Mouse (Mus musculus): ENCODE results near the gene Lin7b. TPM values are rescaled to one million over a fixed set of nuclear protein-coding genes. Genes with fewer than 3 reads are reported as not detected.

Gene Lin7b
- polyA plus RNA-seq, 1 experiment from 2014 or later, result 1.8 TPM

DNA sequence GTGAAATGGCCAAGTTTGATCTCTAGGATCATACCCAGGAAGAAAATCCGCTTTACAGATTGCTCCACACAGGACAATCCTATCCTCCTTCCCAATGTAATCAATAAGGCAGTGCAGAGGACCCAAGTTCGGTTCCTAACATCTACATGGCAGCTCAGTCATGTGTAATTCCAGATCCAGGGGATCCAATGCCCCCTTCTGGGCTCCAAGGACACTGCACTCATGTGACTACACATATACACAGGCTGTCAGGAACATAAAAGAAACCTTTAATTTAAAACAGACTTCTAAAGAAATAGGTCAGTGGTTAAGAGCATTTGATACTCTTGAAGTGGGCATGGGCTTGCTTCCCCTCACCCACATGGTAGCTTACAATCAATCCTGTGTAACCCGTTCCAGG lies 15.7 kb upstream of the Lin7b start:
- Histone ChIP-seq H3K9ac (replicated peaks) (no peak overlapping the region), H3K4me2 (no peak overlapping the region), H3K27ac (no peak overlapping the region), H3K4me1 (replicated peaks) (no peaks in the 10 kb centered on the region), H3K36me3 (peaks cover 99% of the 10 kb centered on the region), H3K27me3 (no peaks in the 10 kb centered on the region), H3K9me3 (no peaks in the 10 kb centered on the region), H3K4me3 (replicated peaks) (no peak overlapping the region)
- 82% methylated on average over 3 of the region's 3 CpGs for WGBS
- ATAC-seq (ENCODE audit: insufficient number of reproducible peaks, insufficient read depth, low FRiP score, low TSS enrichment, low read depth), result no peak

GRCm38 (mm10) chr7:45376057-45376456 lies 5.7 kb upstream of the Lin7b start:
- H3K9me3 ChIP-seq, result no peaks in the 10 kb centered on the region
- no peak for ATAC-seq (ENCODE audit: insufficient number of reproducible peaks, insufficient read depth, low FRiP score, low TSS enrichment, low read depth)
- peaks cover under 1% of the 10 kb centered on the region; the same call in 1 of the 2 replicates for H3K4me1 ChIP-seq (replicated peaks)
- H3K27ac ChIP-seq, result no peak overlapping the region
- H3K9ac ChIP-seq (replicated peaks), result no peak overlapping the region
- peaks cover 87% of the 10 kb centered on the region for H3K36me3 ChIP-seq
- 79% methylated on average over 1 of the region's 1 CpGs for WGBS
- H3K4me2 ChIP-seq, result no peak overlapping the region
- H3K4me3 ChIP-seq (replicated peaks), result no peak overlapping the region
- H3K27me3 ChIP-seq, result no peaks in the 10 kb centered on the region

GRCm38 (mm10) chr7:45374620-45375019 lies 4.2 kb upstream of the Lin7b start:
- Histone ChIP-seq H3K27ac (no peak overlapping the region), H3K4me2 (no peak overlapping the region), H3K9me3 (no peaks in the 10 kb centered on the region), H3K4me1 (replicated peaks) (peaks cover 12% of the 10 kb centered on the region), H3K4me3 (replicated peaks) (no peak overlapping the region), H3K27me3 (peaks cover 12% of the 10 kb centered on the region), H3K36me3 (peaks cover 73% of the 10 kb centered on the region), H3K9ac (replicated peaks) (no peak overlapping the region)
- WGBS, result 95% methylated on average over 8 of the region's 8 CpGs
- ATAC-seq (ENCODE audit: insufficient number of reproducible peaks, insufficient read depth, low FRiP score, low TSS enrichment, low read depth), result no peak

DNA sequence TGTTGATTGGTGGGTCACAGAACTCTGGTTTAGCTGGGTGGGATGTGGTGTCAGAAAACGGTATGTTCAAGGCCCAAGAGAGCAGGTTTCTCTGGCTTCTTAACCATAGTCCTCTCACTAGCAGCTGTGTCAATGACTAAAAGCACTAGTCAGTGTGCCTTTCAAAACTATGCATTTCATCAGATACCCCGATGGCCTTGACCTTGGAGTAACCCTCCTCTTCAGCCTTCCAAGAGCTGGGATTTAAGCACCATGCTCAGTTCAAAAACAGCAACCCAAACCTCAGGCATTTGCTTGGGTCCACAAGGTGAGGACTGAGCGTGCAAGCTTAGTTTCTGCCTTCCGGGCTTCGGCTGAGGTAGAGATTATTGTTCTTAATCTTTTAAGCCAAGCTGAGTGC lies 2.0 kb upstream of the Lin7b start:
- no peak overlapping the region for H3K9ac ChIP-seq (replicated peaks)
- 84% methylated on average over 5 of the region's 5 CpGs for WGBS
- no peak overlapping the region for H3K4me3 ChIP-seq (replicated peaks)
- peaks cover 31% of the 10 kb centered on the region for H3K27me3 ChIP-seq
- peaks cover 18% of the 10 kb centered on the region for H3K4me1 ChIP-seq (replicated peaks)
- H3K27ac ChIP-seq, result no peak overlapping the region
- H3K4me2 ChIP-seq, result no peak overlapping the region
- no peaks in the 10 kb centered on the region for H3K9me3 ChIP-seq
- ATAC-seq (ENCODE audit: insufficient number of reproducible peaks, insufficient read depth, low FRiP score, low TSS enrichment, low read depth), result no peak
- H3K36me3 ChIP-seq, result peaks cover 51% of the 10 kb centered on the region

- Histone ChIP-seq H3K4me2 (peak overlapping the region; percentile 86), H3K9me3 (no peaks in the 10 kb centered on the region), H3K27ac (no peak overlapping the region), H3K4me3 (replicated peaks) (peak overlapping the region; percentile 53), H3K36me3 (peaks cover 28% of the 10 kb centered on the region), H3K4me1 (replicated peaks) (peaks cover 27% of the 10 kb centered on the region), H3K9ac (replicated peaks) (peak overlapping the region; percentile 48), H3K27me3 (peaks cover 47% of the 10 kb centered on the region)
- 0 out of 2 replicates have a peak, but pooled peaks have one; percentile 2 for ATAC-seq (ENCODE audit: insufficient number of reproducible peaks, insufficient read depth, low FRiP score, low TSS enrichment, low read depth)
- WGBS, result 7% methylated on average over 52 of the region's 52 CpGs
These were observed 428 bp downstream of the Lin7b start for GRCm38 (mm10) chr7:45369836-45370474.

DNA sequence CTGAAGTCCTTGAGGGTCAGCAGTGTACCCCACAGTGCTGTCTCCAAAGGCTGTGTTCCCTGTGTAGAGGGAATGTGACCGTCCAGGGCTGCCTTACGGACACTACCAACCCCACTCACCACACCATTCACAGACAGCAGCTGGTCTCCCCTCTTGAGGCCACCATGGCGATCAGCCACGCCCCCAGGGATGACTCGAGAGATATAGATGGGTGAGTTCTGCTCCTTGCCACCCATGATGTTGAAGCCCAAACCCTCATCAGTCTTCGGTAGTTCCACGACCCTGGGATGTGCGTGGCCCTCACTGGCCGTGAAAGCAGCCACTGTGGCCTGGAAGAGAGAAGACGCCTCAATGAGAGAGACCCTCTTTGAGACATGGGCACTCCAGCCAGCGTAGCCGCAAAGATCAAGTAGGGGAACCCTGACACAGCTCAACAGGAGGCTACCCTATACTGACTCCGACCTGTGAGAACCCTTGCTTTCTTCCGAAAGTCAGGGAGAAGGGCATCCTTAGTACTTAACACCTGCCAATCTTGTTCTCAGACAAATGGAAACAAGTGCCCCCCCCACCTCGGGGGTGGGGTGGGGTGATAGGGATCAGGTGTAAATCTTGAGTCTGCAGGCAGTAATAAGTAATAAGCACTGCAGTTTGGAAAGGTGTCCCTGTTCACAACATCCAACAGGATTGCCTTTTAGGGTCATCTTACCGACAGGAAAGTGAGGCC lies 1.2 kb downstream of the Lin7b start:
- 72% methylated on average over 16 of the region's 16 CpGs for WGBS
- Histone ChIP-seq H3K27me3 (peaks cover 54% of the 10 kb centered on the region), H3K4me1 (replicated peaks) (peaks cover 27% of the 10 kb centered on the region), H3K36me3 (peaks cover 22% of the 10 kb centered on the region), H3K9me3 (no peaks in the 10 kb centered on the region), H3K27ac (no peak overlapping the region), H3K4me2 (no peak overlapping the region), H3K9ac (replicated peaks) (no peak overlapping the region), H3K4me3 (replicated peaks) (peak overlapping the region; percentile 53)
- ATAC-seq (ENCODE audit: insufficient number of reproducible peaks, insufficient read depth, low FRiP score, low TSS enrichment, low read depth), result no peak

- H3K27ac ChIP-seq, result no peak overlapping the region
- H3K9ac ChIP-seq (replicated peaks), result no peak overlapping the region
- peaks cover 64% of the 10 kb centered on the region for H3K27me3 ChIP-seq
- 79% methylated on average over 15 of the region's 15 CpGs for WGBS
- H3K4me3 ChIP-seq (replicated peaks), result peak overlapping the region; percentile 66; the same call in 1 of the 2 replicates
- H3K9me3 ChIP-seq, result no peaks in the 10 kb centered on the region
- ATAC-seq (ENCODE audit: insufficient number of reproducible peaks, insufficient read depth, low FRiP score, low TSS enrichment, low read depth), result no peak
- peaks cover 27% of the 10 kb centered on the region for H3K4me1 ChIP-seq (replicated peaks)
- H3K36me3 ChIP-seq, result peaks cover 12% of the 10 kb centered on the region
- H3K4me2 ChIP-seq, result peak overlapping the region; percentile 95
These were observed 2.2 kb downstream of the Lin7b start for GRCm38 (mm10) chr7:45368178-45368577.

DNA sequence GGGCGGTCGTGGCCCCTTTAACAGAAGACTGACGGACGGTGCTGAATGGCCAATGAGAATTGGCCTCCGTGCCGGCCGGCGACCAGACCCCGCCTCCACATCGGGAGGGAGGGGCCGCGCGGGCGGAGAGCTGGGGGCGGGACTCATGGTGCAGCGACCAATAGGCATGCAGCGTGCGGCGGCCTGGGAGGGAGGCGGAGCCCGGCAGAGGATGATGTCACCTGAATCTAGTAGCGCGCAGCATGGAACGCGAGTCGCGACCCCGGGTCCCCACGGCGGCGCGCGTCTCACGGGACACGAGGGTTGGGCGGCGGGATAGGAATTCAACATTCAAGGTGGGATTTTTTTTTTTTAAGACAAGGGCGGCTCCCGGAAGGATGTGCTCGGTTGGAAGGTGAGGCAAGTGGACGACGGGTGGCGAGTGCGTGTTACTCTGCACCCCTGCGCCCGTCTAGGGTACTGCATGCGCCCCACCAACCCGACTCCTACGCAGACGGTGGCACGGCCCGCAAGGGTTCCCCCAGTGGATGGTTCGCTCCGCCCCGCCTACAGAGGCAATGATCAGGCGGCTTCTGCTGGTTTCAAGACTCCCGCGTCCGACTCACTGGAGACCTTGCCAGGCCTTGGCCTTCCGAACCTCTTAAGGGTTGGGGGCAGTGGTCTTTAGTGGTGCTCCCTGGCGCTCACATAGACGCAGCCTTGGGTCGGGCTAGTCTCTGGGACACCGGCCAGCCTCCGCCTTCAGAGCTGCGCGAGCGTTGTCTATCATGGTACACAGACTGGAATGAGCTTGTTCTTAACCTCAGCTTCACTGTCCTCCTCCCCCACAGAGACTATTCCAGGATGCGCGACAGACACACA lies 3.1 kb downstream of the Lin7b start:
- 2% methylated on average over 69 of the region's 70 CpGs for whole genome bisulfite sequencing
- peak overlapping the region; percentile 66 for H3K4me3 ChIP-seq (replicated peaks)
- H3K36me3 ChIP-seq, result peaks cover 3% of the 10 kb centered on the region; the same call in 1 of the 2 replicates
- H3K4me1 ChIP-seq (replicated peaks), result peaks cover 30% of the 10 kb centered on the region
- H3K27ac ChIP-seq, result no peak overlapping the region
- peaks cover 73% of the 10 kb centered on the region for H3K27me3 ChIP-seq
- H3K4me2 ChIP-seq, result peak overlapping the region; percentile 95
- ATAC-seq (ENCODE audit: insufficient number of reproducible peaks, insufficient read depth, low FRiP score, low TSS enrichment, low read depth), result peak; percentile 75
- H3K9me3 ChIP-seq, result no peaks in the 10 kb centered on the region
- H3K9ac ChIP-seq (replicated peaks), result peak overlapping the region; percentile 74

GRCm38 (mm10) chr7:45366652-45367019 lies 3.7 kb downstream of the Lin7b start, which contains the start of gene Ppfia3:
Gene Ppfia3 (minus strand): TSS chr7:45367019.
- Histone ChIP-seq H3K27ac (no peak within 1 kb of the TSS), H3K4me2 (peak within 1 kb of the TSS; percentile 95), H3K9ac (replicated peaks) (peak within 1 kb of the TSS; percentile 74), H3K27me3 (peaks cover 79% of the 10 kb centered on the region), H3K4me3 (replicated peaks) (peak within 1 kb of the TSS; percentile 66), H3K36me3 (no peaks in the 10 kb centered on the region), H3K9me3 (no peaks in the 10 kb centered on the region), H3K4me1 (replicated peaks) (peaks cover 36% of the 10 kb centered on the region)
- ATAC-seq (ENCODE audit: insufficient number of reproducible peaks, insufficient read depth, low FRiP score, low TSS enrichment, low read depth), result 0 out of 2 replicates have a peak, but pooled peaks have one; percentile 7
- under 1% methylated on average over 26 of the region's 26 CpGs for WGBS

- Histone ChIP-seq H3K4me2 (peak overlapping the region; percentile 95), H3K9ac (replicated peaks) (peak overlapping the region; percentile 74), H3K36me3 (no peaks in the 10 kb centered on the region), H3K27me3 (peaks cover 85% of the 10 kb centered on the region), H3K4me1 (replicated peaks) (peaks cover 39% of the 10 kb centered on the region), H3K9me3 (no peaks in the 10 kb centered on the region), H3K27ac (no peak overlapping the region), H3K4me3 (replicated peaks) (peak overlapping the region; percentile 66)
- ATAC-seq (ENCODE audit: insufficient number of reproducible peaks, insufficient read depth, low FRiP score, low TSS enrichment, low read depth), result 0 out of 2 replicates have a peak, but pooled peaks have one; percentile 5
- WGBS, result 3% methylated on average over 35 of the region's 35 CpGs
These were observed 4.4 kb downstream of the Lin7b start for GRCm38 (mm10) chr7:45365742-45366651.
